Mouse (Mus musculus): ENCODE measurements at regions not wholly inside any gene's neighbourhood (a gene's known extent, or its start where the extent isn't known, plus 50 kb on each side); places are given as distances from the start of the nearest gene placed in this dataset.

GRCm38 (mm10) chr1:14421030-14421429 lies 1672.1 kb downstream of the 4930444P10Rik start:
- no peak for DNase-seq (ENCODE audit: low spot score in 2 of 2)

GRCm38 (mm10) chr1:14413826-14414445 lies 1679.2 kb downstream of the 4930444P10Rik start:
- no peak for DNase-seq (ENCODE audit: low spot score in 2 of 2)

GRCm38 (mm10) chr1:14369957-14370833 lies 1722.9 kb downstream of the 4930444P10Rik start:
- no peak for DNase-seq (ENCODE audit: low spot score in 2 of 2)

- no peak for DNase-seq (ENCODE audit: low spot score in 2 of 2)
Observed at GRCm38 (mm10) chr1:14359998-14360640, 1733.0 kb downstream of the 4930444P10Rik start.

Measured in right cerebral cortex, adult 2 months (tissue).